Mouse (Mus musculus) CH12.LX (cell line): ENCODE data around the gene Ptp4a2. TPM values are rescaled to one million over a fixed set of nuclear protein-coding genes. Genes with fewer than 3 reads are reported as not detected.
A peak's percentile ranks its signal among the peaks of the same experiment; 100 is the strongest.

Experiments
- DNase-seq: peaks from one replicate; pipeline ENCODE4 v3.0.0-alpha.2; 2013; ENCODE audit errors: extremely low read depth
- H3K27ac ChIP-seq: 2 replicates; pipeline ENCODE4 v1.5.1; 2012; ENCODE audit warnings: low read depth, mild to moderate bottlenecking, control low read depth, moderate library complexity; ENCODE audit not compliant: insufficient read depth
- H3K27me3 ChIP-seq: replicated peaks from 2 replicates; pipeline ENCODE3; 2012; ENCODE audit warnings: inconsistent platforms
- H3K36me3 ChIP-seq, 2 experiments: replicated peaks in 1 of 2; 2 replicates each; pipeline versions ENCODE3 to v1.6.1; 2012; ENCODE audit warnings: inconsistent platforms in 1 of 2, low read length in 1 of 2, mild to moderate bottlenecking in 1 of 2, mixed read lengths in 1 of 2, moderate library complexity in 1 of 2; ENCODE audit not compliant: control insufficient read depth in 1 of 2, insufficient read depth in 1 of 2
- H3K4me1 ChIP-seq, 2 experiments: 2 replicates each; pipeline ENCODE4 v1.6.1; 2012; ENCODE audit warnings: inconsistent platforms in 1 of 2, moderate library complexity in 1 of 2; ENCODE audit not compliant: insufficient read depth in 2 of 2, control insufficient read depth in 1 of 2
- H3K4me2 ChIP-seq: 2 replicates; pipeline ENCODE4 v1.6.1; 2012; ENCODE audit warnings: low read depth, mild to moderate bottlenecking, control low read depth; ENCODE audit not compliant: poor library complexity, insufficient read depth, severe bottlenecking
- H3K4me3 ChIP-seq, 3 experiments: fragments of 150-350 bp in 1 of 3; sonication (generic) in 1 of 3; replicated peaks in 1 of 3; 2 replicates each; pipeline versions ENCODE3 to v1.5.1; 2011 to 2012; ENCODE audit warnings: low read depth in 2 of 3, low read length in 2 of 3, mild to moderate bottlenecking in 2 of 3, moderate library complexity in 2 of 3, control low read depth in 1 of 3, improper control_type of control experiment in 1 of 3, inconsistent platforms in 1 of 3, mixed read lengths in 1 of 3; ENCODE audit not compliant: poor library complexity in 1 of 3
- H3K79me2 ChIP-seq: replicated peaks from 2 replicates; pipeline ENCODE4 v1.6.1; 2012; ENCODE audit warnings: mild to moderate bottlenecking, moderate library complexity; ENCODE audit not compliant: control insufficient read depth, poor library complexity, insufficient read depth, severe bottlenecking; ENCODE audit errors: extremely low read depth
- H3K9ac ChIP-seq: 2 replicates; pipeline ENCODE4 v1.6.1; 2012; ENCODE audit warnings: low read depth, mild to moderate bottlenecking, control low read depth, moderate library complexity; ENCODE audit not compliant: insufficient read depth
- H3K9me3 ChIP-seq: replicated peaks from 2 replicates; pipeline ENCODE3; 2012; ENCODE audit warnings: low read length, inconsistent platforms, mixed read lengths
- BHLHE40 ChIP-seq: IDR thresholded peaks from 2 replicates; pipeline ENCODE4 v1.6.1; 2011; ENCODE audit warnings: mild to moderate bottlenecking, low read depth, low read length, improper control_type of control experiment
- EP300 ChIP-seq: IDR thresholded peaks from 2 replicates; pipeline ENCODE4 v1.6.1; 2011; ENCODE audit warnings: low read length, improper control_type of control experiment
- ETS1 ChIP-seq: conservative IDR thresholded peaks from 2 replicates; pipeline ENCODE4 v1.6.1; 2012; ENCODE audit warnings: low read depth, mild to moderate bottlenecking, inconsistent platforms, low read length, improper control_type of control experiment, moderate library complexity
- GABPA ChIP-seq: IDR thresholded peaks from 2 replicates; pipeline ENCODE4 v1.6.1; 2012; ENCODE audit warnings: low read depth, low read length, improper control_type of control experiment, inconsistent platforms; ENCODE audit not compliant: insufficient replicate concordance
- HCFC1 ChIP-seq: IDR thresholded peaks from 2 replicates; pipeline ENCODE4 v1.6.1; 2012; ENCODE audit warnings: low read depth, mild to moderate bottlenecking, inconsistent platforms, low read length, improper control_type of control experiment
- JUND ChIP-seq: conservative IDR thresholded peaks from 2 replicates; pipeline ENCODE4 v1.6.1; 2011; ENCODE audit warnings: low read depth, low read length, improper control_type of control experiment
- KAT2A ChIP-seq: IDR thresholded peaks from 2 replicates; pipeline ENCODE4 v1.6.1; 2012; ENCODE audit warnings: low read length, improper control_type of control experiment, inconsistent platforms; ENCODE audit not compliant: insufficient replicate concordance
- MAFK ChIP-seq: IDR thresholded peaks from 2 replicates; pipeline ENCODE4 v1.6.1; 2011; ENCODE audit warnings: low read length, improper control_type of control experiment; ENCODE audit not compliant: insufficient replicate concordance
- MYC ChIP-seq: IDR thresholded peaks from 2 replicates; pipeline ENCODE4 v1.6.1; 2011; ENCODE audit warnings: low read depth, mild to moderate bottlenecking, improper control_type of control experiment, low read length
- PAX5 ChIP-seq: IDR thresholded peaks from 2 replicates; pipeline ENCODE4 v1.6.1; 2012; ENCODE audit warnings: low read length, inconsistent platforms, mixed read lengths
- RAD21 ChIP-seq: IDR thresholded peaks from 2 replicates; pipeline ENCODE4 v1.6.1; 2011; ENCODE audit warnings: low read depth, mild to moderate bottlenecking, low read length, improper control_type of control experiment, moderate library complexity
- RCOR1 ChIP-seq: conservative IDR thresholded peaks from 2 replicates; pipeline ENCODE4 v1.6.1; 2012; ENCODE audit warnings: low read depth, mild to moderate bottlenecking, inconsistent platforms, low read length, improper control_type of control experiment
- SMC3 ChIP-seq: IDR thresholded peaks from 2 replicates; pipeline ENCODE4 v1.6.1; 2011; ENCODE audit warnings: low read depth, low read length, improper control_type of control experiment
- TCF12 ChIP-seq: IDR thresholded peaks from 2 replicates; pipeline ENCODE4 v1.6.1; 2014; ENCODE audit warnings: low read depth, mild to moderate bottlenecking, inconsistent platforms, low read length, improper control_type of control experiment
- USF1 ChIP-seq: IDR thresholded peaks from 2 replicates; pipeline ENCODE4 v1.6.1; 2014; ENCODE audit warnings: low read depth, mild to moderate bottlenecking, inconsistent platforms, low read length, improper control_type of control experiment
- USF2 ChIP-seq: conservative IDR thresholded peaks from 2 replicates; pipeline ENCODE4 v1.6.1; 2011; ENCODE audit warnings: low read depth, low read length, improper control_type of control experiment
- ZC3H11A ChIP-seq: IDR thresholded peaks from 2 replicates; pipeline ENCODE4 v1.6.1; 2012; ENCODE audit warnings: low read depth, mild to moderate bottlenecking, inconsistent platforms, low read length, improper control_type of control experiment
- ZMIZ1 ChIP-seq: IDR thresholded peaks from 2 replicates; pipeline ENCODE4 v1.6.1; 2012; ENCODE audit warnings: low read depth, mild to moderate bottlenecking, inconsistent platforms, low read length, improper control_type of control experiment
- dilution Hi-C: fragments of 300-500 bp; cut with MboI; formaldehyde crosslinking; loops from 2 replicates; pipeline ENCODE4 v1.14.3; 2020; ENCODE audit warnings: low sequenced_read_pairs; ENCODE audit not compliant: extremely low pct_unique_long_range_greater_than_20kb, extremely low pct_ligation_motif_present
- in situ Hi-C: fragments of 300-500 bp; cut with MboI; formaldehyde crosslinking; loops from 3 replicates; pipeline ENCODE4 v1.14.3; 2019; ENCODE audit warnings: low sequenced_read_pairs, low pct_ligation_motif_present, low pct_unique_long_range_greater_than_20kb, mixed read lengths
- polyA plus RNA-seq: library from polyadenylated mRNA; unstranded; fragments of >175 nt; gene quantifications from 2 replicates; pipeline ENCODE4 v1.2.1, GENCODE M21; 2012; ENCODE audit warnings: low read depth; ENCODE audit not compliant: insufficient read length
- total RNA-seq, 2 experiments: library from RNA; depleted of rRNA; stranded (reverse); fragments of 300-350 nt in 1 of 2; fragments of >200 nt in 1 of 2; gene quantifications; 2 replicates each; pipeline ENCODE4 v1.2.3; 2012 to 2014

Gene Ptp4a2
- total and polyA plus RNA-seq, 3 experiments, result 113 to 415 (median 327) TPM

DNA sequence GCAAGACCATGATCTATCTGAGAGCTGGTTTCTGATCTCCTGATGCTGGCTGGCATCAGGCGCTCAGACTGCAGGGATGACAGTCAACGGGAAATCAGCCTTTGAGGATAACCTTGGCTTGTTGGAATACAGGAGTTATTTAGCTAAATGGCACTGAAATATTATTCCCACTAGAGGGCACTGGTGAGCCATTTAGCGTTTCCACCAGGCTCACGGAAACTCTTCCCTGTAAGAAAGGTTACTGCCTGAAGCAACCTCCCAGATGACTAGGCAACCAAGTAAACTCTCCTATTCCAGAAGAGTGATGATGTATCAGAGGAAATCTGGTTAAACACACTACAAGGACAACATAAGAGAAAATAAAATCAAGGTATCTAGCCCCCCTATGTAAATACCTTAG is 25.8 kb upstream of the Ptp4a2 start (continued):
- no peak for TF ChIP-seq RCOR1
- TF ChIP-seq HCFC1, result no peak
- TF ChIP-seq ZC3H11A, result peak; percentile 94
- TF ChIP-seq EP300, result peak; percentile 49; the same call in 1 of the 2 replicates
- TF ChIP-seq RAD21, result peak; percentile 100
- peak; percentile 34; the same call in 1 of the 2 replicates for TF ChIP-seq JUND

DNA sequence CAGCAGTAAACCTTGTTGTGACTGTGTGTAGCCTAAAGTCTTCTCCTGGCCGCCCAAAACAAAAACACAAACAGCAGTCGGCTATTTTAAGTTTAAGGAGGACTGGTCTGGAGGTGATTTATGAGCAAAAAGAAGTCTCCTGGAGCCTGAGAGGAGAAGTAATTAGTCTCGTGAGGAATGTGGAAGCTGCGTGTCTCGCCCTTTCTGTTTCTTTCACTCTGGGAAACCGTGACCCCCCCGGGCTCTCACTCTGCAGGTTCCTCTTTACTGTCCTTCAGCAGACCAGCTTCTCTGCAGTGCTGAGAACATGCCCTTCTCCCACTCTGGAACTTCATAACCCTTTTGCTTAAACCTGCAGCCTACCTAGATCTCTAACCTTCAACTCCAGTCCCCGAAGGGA is 22.3 kb upstream of the Ptp4a2 start:
- peak overlapping the region; percentile 26 for H3K9ac ChIP-seq
- TF ChIP-seq KAT2A (no peak), EP300 (no peak), USF2 (no peak), BHLHE40 (peak; percentile 96), PAX5 (no peak), USF1 (no peak), TCF12 (no peak), HCFC1 (no peak), SMC3 (no peak), GABPA (no peak), MAFK (no peak), ETS1 (no peak), RCOR1 (no peak), MYC (0 out of 2 replicates have a peak, but pooled peaks have one; percentile 4)
- TF ChIP-seq, all 38 proteins: peak for 2
- H3K9me3 ChIP-seq, result peaks cover 13% of the 10 kb centered on the region
- H3K79me2 ChIP-seq, result no peaks in the 10 kb centered on the region
- in situ Hi-C loops (loop anchor here (5.0 to 25.0 kb wide), 3 partner anchors 56 to 299 kb away; no protein-coding TSS in a partner anchor), dilution Hi-C loops (no loop called here)
- H3K4me2 ChIP-seq, result peak overlapping the region; percentile 67; the same call in 1 of the 2 replicates
- no peak overlapping the region for H3K4me3 ChIP-seq
- H3K27ac ChIP-seq, result no peak overlapping the region
- no peak for DNase-seq
- no peaks in the 10 kb centered on the region for H3K36me3 ChIP-seq
- H3K4me1 ChIP-seq, result peaks cover 23 to 56% of the 10 kb centered on the region in 2 experiments
- H3K27me3 ChIP-seq, result no peaks in the 10 kb centered on the region

DNA sequence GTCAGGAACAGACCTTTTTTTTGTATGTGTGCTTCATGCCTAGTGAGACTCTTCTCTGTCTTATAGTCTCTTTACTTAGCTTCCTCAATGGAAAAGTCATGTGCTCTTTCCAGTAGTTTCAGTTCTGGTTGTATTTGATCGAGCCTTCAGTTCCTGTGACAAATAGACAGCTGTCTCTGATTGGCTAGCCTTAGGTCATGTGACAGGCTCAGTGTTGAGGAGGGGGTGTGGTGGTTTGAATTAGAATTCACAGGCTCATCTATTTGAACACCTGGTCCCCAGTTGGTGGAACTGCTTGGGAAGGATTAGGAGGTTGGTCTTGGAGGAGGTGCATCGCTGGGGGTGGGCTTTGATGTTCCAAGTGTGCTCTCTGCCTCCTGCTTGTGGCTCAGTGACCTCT is 21.4 kb upstream of the Ptp4a2 start:
- no peak for TF ChIP-seq ZMIZ1
- peak; percentile 52 for TF ChIP-seq USF2
- TF ChIP-seq USF1, result peak; percentile 38; the same call in 1 of the 2 replicates
- DNase-seq, result no peak
- Histone ChIP-seq H3K36me3 (no peaks in the 10 kb centered on the region), H3K79me2 (no peaks in the 10 kb centered on the region), H3K27me3 (no peaks in the 10 kb centered on the region), H3K4me1 (peaks cover 23 to 55% of the 10 kb centered on the region in 2 experiments), H3K4me3 (no peak overlapping the region), H3K27ac (no peak overlapping the region), H3K4me2 (no peak overlapping the region), H3K9ac (no peak overlapping the region), H3K9me3 (peaks cover 13% of the 10 kb centered on the region)
- dilution Hi-C loops, result no loop called here
- in situ Hi-C loops, result loop anchor here (5.0 to 25.0 kb wide), 3 partner anchors 55 to 298 kb away; no protein-coding TSS in a partner anchor
